Mouse (Mus musculus): ENCODE measurements around the gene Tmem120b. TPM values are rescaled to one million over a fixed set of nuclear protein-coding genes. Genes with fewer than 3 reads are reported as not detected.

Tmem120b gene
- 4.2 and 7.6 TPM in 2 replicates for polyA plus RNA-seq (2012)

DNA sequence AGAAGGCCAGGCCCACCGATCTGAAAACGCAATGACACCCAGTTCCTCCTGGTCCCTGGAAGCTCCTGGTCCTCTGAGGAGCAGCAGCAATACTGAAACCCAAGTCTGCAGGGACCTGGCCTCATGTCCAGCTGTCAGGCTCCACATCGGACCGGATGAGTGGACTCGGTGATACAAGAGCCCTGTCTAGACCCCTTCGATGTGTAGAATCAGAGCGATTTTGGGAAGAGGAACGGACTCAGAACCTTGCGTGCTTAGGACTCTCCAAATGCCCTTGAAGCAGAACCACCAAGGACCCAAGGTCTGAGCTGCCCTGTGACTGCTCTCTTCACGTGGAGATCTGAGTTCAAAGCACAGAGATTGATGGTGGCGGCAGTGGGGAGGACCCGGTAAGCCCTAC is at the start of gene Tmem120b:
Tmem120b (plus strand) TSS at position 301 of the 400 bp plus-strand sequence.

DNA sequence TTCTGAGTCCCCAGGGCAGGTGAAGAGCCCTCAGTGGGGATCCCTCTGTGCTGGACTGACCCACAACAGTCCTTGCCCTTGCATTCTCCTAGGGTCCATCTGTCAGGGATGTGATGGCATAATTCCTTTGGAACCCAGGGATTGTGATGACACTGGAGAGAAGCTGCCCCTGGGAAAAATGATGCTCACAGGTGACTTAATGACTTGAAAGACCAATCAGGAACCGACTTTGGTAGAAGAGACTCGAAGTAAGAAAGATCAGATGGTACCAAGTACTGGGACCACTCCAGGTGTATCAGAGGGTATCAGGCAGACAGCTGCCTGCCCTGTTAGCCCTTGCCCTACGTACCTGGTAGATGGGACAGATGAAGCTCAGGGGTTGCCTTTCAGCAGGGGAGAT is 21.3 kb upstream of the Tmem120b start, which contains the start of gene Morn3:
Morn3 (minus strand) TSS at position 101 of the 400 bp plus-strand sequence.

DNA sequence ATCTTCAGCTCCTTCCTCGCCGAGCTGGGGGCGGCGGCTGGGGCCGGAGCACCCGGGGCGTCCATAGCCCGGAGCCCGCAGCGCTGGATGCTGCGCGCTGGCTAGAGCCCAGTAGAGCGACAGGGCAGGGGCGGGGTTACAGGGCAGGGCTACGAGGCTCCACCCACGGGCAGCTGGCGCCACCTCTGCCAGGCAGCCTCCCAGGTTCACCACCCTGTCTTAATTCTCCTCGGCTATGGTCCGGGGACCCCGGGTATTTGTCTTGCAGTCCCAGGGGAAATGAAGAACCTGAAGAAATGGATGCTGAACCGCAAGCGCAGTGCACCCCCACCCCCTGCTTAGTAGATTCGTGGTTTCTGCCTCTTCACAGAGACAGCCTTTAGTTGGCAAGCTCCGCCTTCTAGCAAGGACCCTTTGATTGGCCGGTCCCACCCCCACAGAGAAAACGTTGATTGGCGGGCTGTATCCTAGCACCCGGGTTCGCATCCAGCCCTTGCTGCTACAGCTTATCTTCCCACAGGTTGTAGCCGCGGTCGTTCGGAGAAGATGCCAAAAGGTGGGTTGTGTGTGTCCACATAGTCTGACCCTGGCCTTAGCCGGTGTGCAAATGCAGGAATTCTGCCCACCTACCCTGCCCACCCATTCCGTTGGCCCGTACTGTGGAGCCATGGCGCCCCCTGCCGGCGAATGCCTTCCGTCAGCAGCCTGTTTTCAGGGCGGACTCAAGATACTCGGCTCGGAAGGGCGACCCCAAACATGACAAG is 64.3 kb downstream of the Tmem120b start, which contains the start of gene Rhof:
Rhof (minus strand) TSS at position 385 of the 764 bp plus-strand sequence.

DNA sequence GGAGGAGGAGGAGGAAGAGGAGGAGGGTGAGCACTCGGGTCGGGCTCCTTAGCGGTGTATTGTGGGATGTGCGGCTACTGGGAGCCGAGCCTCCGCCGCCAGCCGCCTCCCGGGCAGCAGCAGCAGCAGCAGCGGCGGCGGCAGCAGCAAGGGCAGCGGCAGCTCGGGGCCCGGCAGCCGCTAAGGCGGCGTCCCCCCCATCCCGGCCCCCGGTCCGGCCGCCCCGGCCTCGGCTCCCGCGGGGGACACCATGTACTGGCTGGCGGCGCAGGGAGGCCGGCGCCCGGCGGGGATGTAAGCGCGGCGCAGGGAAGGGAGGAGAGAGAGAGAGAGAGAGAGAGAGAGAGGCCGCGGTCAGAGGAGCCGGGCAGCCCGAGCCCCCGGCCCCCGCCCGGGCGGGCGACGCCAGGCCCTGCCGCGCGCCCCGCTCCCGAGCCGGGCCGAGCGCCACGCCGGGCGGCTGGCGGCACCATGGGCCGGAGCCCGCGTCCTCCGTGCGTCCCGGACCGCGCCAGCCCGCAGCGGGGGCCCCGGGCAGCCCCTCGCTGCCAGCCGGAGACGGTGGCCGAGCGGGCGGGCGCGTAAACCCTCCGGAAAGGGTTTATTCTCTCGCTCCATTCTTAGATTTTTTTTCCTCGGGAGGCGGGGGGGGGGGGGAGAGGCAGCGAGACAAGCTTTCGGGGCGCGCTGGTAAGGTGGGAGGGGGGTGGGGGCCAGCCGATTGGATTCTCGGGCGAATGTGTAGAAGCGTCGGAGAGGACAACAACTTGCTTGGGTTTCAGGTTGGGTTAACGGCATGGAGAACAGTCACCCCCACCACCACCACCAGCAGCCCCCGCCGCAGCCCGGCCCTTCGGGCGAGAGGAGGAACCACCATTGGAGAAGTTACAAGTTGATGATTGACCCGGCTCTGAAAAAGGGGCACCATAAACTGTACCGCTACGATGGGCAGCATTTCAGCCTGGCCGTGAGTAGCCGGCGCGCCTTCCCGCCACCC is 74.2 kb downstream of the Tmem120b start, which contains the start of gene Setd1b:
Setd1b (plus strand) TSS at position 33 of the 997 bp plus-strand sequence.

Other genes with a start within 250 kb of the Tmem120b start
- 247 and 256 TPM in 2 replicates for gene Anapc5, start 247.1 kb upstream of the Tmem120b start, polyA plus RNA-seq (2012)
- gene Rnf34, start 218.4 kb upstream of the Tmem120b start, polyA plus RNA-seq (2012), result 4.2 and 4.9 TPM in 2 replicates
- gene Kdm2b, start 78.6 kb upstream of the Tmem120b start, polyA plus RNA-seq (2012), result 87.1 and 96.1 TPM in 2 replicates
- 61.2 and 89.1 TPM in 2 replicates for gene Orai1, start 53.3 kb upstream of the Tmem120b start, polyA plus RNA-seq (2012)
- not detected in 2 replicates for gene Morn3, start 21.4 kb upstream of the Tmem120b start, polyA plus RNA-seq (2012)
- 7.0 and 11.1 TPM in 2 replicates for gene Rhof, start 64.3 kb downstream of the Tmem120b start, polyA plus RNA-seq (2012)
- gene Setd1b, start 73.8 kb downstream of the Tmem120b start, polyA plus RNA-seq (2012), result 74.7 and 94.2 TPM in 2 replicates
- 69.0 and 81.6 TPM in 2 replicates for gene Psmd9, start 101.0 kb downstream of the Tmem120b start, polyA plus RNA-seq (2012)
- not detected in 2 replicates for gene Hpd, start 114.3 kb downstream of the Tmem120b start, polyA plus RNA-seq (2012)
- gene Wdr66, start 183.7 kb downstream of the Tmem120b start, polyA plus RNA-seq (2012), result 0.05 and 0.08 TPM in 2 replicates

Data from megakaryocyte-erythroid progenitor cell, adult 5 weeks (primary cell).